Comparison of ENCODE assay signal across 9 mouse cellular contexts in the genomic region with DNA sequence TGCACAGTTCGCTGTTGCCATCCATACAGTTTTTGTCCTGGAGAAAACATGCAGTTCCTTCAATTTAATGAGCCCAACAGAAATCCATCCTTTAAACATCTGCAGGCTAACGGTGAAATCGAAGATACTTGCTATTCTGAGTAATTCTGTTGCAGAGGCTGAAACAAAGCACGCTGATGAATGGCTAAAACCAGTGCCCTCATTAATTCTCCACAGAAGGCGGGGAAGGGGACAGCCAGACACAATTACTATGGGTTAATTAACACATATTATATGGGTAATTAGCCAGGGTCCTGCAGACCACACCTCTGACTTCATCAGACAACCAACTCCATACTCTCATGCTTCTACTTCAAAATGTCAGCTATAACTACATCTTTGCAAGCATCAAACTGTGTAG. TPM values are rescaled to one million over a fixed set of nuclear protein-coding genes. Genes with fewer than 3 reads are reported as not detected.
DNase-seq lines count a peak whose midpoint lies in the region; ATAC-seq lines count a peak whose summit lies in the region.
"Had no signal": no experiment of that assay in that cellular context is flagged by ENCODE, and none has a peak within 500 bp of the region (broad histone marks: within the 10 kb centered on the region; RNA-seq: fewer than 3 reads in every experiment).

No protein-coding gene starts in this region.

- no peaks in the 10 kb centered on the region for H3K36me3 ChIP-seq in lung, embryonic 15.5 days
- no peaks in the 10 kb centered on the region for H3K36me3 ChIP-seq in forebrain, embryonic 16.5 days (ENCODE audit: control insufficient read depth, insufficient read depth)
- no peaks in the 10 kb centered on the region for H3K36me3 ChIP-seq in limb, embryonic 12.5 days
- no peaks in the 10 kb centered on the region for H3K36me3 ChIP-seq in stomach, embryonic 15.5 days

- H3K27ac ChIP-seq in lung, embryonic 15.5 days: 0 out of 2 replicates have a peak overlapping the region, but pooled peaks have one; percentile 25
- H3K27ac ChIP-seq in forebrain, embryonic 16.5 days (ENCODE audit: low read length): peak overlapping the region; percentile 64
- H3K27ac ChIP-seq in limb, embryonic 12.5 days: peak overlapping the region; percentile 78
- H3K27ac ChIP-seq in stomach, embryonic 15.5 days: no peak overlapping the region

- no peak overlapping the region for H3K9ac ChIP-seq in lung, embryonic 15.5 days
- peak overlapping the region; percentile 3; the same call in 1 of the 2 replicates for H3K9ac ChIP-seq in forebrain, embryonic 16.5 days (replicated peaks; ENCODE audit: low read depth, low read length)
- 0 out of 2 replicates have a peak overlapping the region, but pooled peaks have one; percentile 27 for H3K9ac ChIP-seq in limb, embryonic 12.5 days (replicated peaks)
- H3K9ac ChIP-seq in stomach, embryonic 15.5 days: no peak overlapping the region

- H3K27me3 ChIP-seq in lung, embryonic 15.5 days: no peaks in the 10 kb centered on the region
- H3K27me3 ChIP-seq in forebrain, embryonic 16.5 days (replicated peaks; ENCODE audit: control insufficient read depth, insufficient read depth, low read length): no peaks in the 10 kb centered on the region
- no peaks in the 10 kb centered on the region; the same call in 1 of the 2 replicates for H3K27me3 ChIP-seq in limb, embryonic 12.5 days
- H3K27me3 ChIP-seq in stomach, embryonic 15.5 days (replicated peaks): no peaks in the 10 kb centered on the region

- peak overlapping the region; percentile 41 for H3K4me2 ChIP-seq in lung, embryonic 15.5 days
- H3K4me2 ChIP-seq in forebrain, embryonic 16.5 days (ENCODE audit: low read length): peak overlapping the region; percentile 63
- peak overlapping the region; percentile 60 for H3K4me2 ChIP-seq in limb, embryonic 12.5 days
- peak overlapping the region; percentile 52 for H3K4me2 ChIP-seq in stomach, embryonic 15.5 days

- H3K9me3 ChIP-seq in lung, embryonic 15.5 days: no peaks in the 10 kb centered on the region
- no peaks in the 10 kb centered on the region for H3K9me3 ChIP-seq in forebrain, embryonic 16.5 days (ENCODE audit: control insufficient read depth, low read length)
- no peaks in the 10 kb centered on the region for H3K9me3 ChIP-seq in limb, embryonic 12.5 days
- H3K9me3 ChIP-seq in stomach, embryonic 15.5 days: no peaks in the 10 kb centered on the region

- H3K4me3 ChIP-seq in lung, embryonic 15.5 days: peak overlapping the region; percentile 16; the same call in 1 of the 2 replicates
- peak overlapping the region; percentile 32 for H3K4me3 ChIP-seq in forebrain, embryonic 16.5 days (replicated peaks; ENCODE audit: low read length)
- peak overlapping the region; percentile 33 for H3K4me3 ChIP-seq in limb, embryonic 12.5 days (replicated peaks)
- H3K4me3 ChIP-seq in stomach, embryonic 15.5 days (replicated peaks): peak overlapping the region; percentile 25

- no peak for ATAC-seq in lung, embryonic 15.5 days (ENCODE audit: borderline replicate concordance, extremely low read depth, low FRiP score, low TSS enrichment)
- ATAC-seq in forebrain, embryonic 16.5 days: peak; percentile 61
- 0 out of 2 replicates have a peak, but pooled peaks have one; percentile 1 for ATAC-seq in limb, embryonic 12.5 days (ENCODE audit: insufficient number of reproducible peaks, insufficient read depth, low FRiP score, low TSS enrichment, low read depth)
- no peak for ATAC-seq in stomach, embryonic 15.5 days (ENCODE audit: insufficient read depth, low FRiP score, low read depth)

- WGBS in lung, embryonic 15.5 days: 44% methylated on average over 5 of the region's 5 CpGs
- 3% methylated on average over 5 of the region's 5 CpGs for WGBS in forebrain, embryonic 16.5 days
- WGBS in limb, embryonic 12.5 days: 10% methylated on average over 5 of the region's 5 CpGs
- 32% methylated on average over 5 of the region's 5 CpGs for WGBS in stomach, embryonic 15.5 days

- H3K4me1 ChIP-seq in lung, embryonic 15.5 days: peaks cover 39% of the 10 kb centered on the region
- H3K4me1 ChIP-seq in forebrain, embryonic 16.5 days (replicated peaks; ENCODE audit: control insufficient read depth, insufficient read depth, low read length): peaks cover 25% of the 10 kb centered on the region
- peaks cover 39% of the 10 kb centered on the region for H3K4me1 ChIP-seq in limb, embryonic 12.5 days (replicated peaks)
- peaks cover 16% of the 10 kb centered on the region; the same call in 1 of the 2 replicates for H3K4me1 ChIP-seq in stomach, embryonic 15.5 days

- DNase-seq in lung, postnatal 25 days (ENCODE audit: low spot score): no peak
- no peak for DNase-seq in MN1 (ENCODE audit: low spot score)
- DNase-seq in gastrocnemius, postnatal 25 days: no peak
- DNase-seq: heart, postnatal 10 days had no signal

RNA-seq across cellular contexts. Expression of a gene that starts 32.2 kb away (rescaled TPM):
- 7.9 and 10.4 TPM in 2 replicates for polyA plus RNA-seq in lung, embryonic 15.5 days (2015; fragmentation: Nextera tagmentation; extraction: Ambion mirVana)
- polyA plus RNA-seq in forebrain, embryonic 16.5 days (2015; fragmentation: Nextera tagmentation; extraction: Ambion mirVana): 33.1 and 44.3 TPM in 2 replicates
- polyA plus RNA-seq in limb, embryonic 12.5 days (2016; fragmentation: Nextera tagmentation; extraction: Ambion mirVana): 4.8 and 5.3 TPM in 2 replicates
- 6.1 and 7.2 TPM in 2 replicates for polyA plus RNA-seq in stomach, embryonic 15.5 days (2015; fragmentation: Nextera tagmentation; extraction: Ambion mirVana)
- 1 to 10 TPM; 6.0 to 6.3 TPM for total RNA-seq in gastrocnemius, postnatal 25 days (2021)
- total RNA-seq: neutrophil, adult 5-6 weeks had no signal

Comparison
In these comparisons a context has a peak if more than half of its experiments do, and no peak if none do; other contexts are left out.
1. ATAC-seq: peak in forebrain, embryonic 16.5 days (single experiment) and limb, embryonic 12.5 days (single experiment); none in lung, embryonic 15.5 days (single experiment) and stomach, embryonic 15.5 days (single experiment).
2. H3K9ac ChIP-seq: peak in forebrain, embryonic 16.5 days (single experiment) and limb, embryonic 12.5 days (single experiment); none in lung, embryonic 15.5 days (single experiment) and stomach, embryonic 15.5 days (single experiment).
3. Peak in every context shown above with its lines, with median percentiles within 50 percentile points of each other: H3K4me2 ChIP-seq and H3K4me3 ChIP-seq.